Mouse (Mus musculus) T-helper 1 cell (primary cell): ENCODE results near the gene Tctex1d2.

Experiments used
- in situ Hi-C: fragments of 300-600 bp; cut with MboI, MseI; formaldehyde crosslinking; loops from one replicate; pipeline ENCODE4 v1.15.1; 2025; ENCODE audit warnings: high pct_unique_total_duplicates

Tctex1d2 gene

GRCm38 (mm10) chr16:32419517-32420483, at the start of gene Tctex1d2:
Tctex1d2 (plus strand) TSS chr16:32419702.
- in situ Hi-C loops: no loop called here

GRCm38 (mm10) chr16:32371351-32371750, 48.2 kb upstream of the Tctex1d2 start:
- in situ Hi-C loops: loop anchor here (5.0 kb wide), 1 partner anchor 334 kb away; no protein-coding TSS in a partner anchor

GRCm38 (mm10) chr16:32379575-32379974, 39.9 kb upstream of the Tctex1d2 start:
- in situ Hi-C loops: no loop called here

- in situ Hi-C loops: loop anchor here (5.0 to 10.0 kb wide), 2 partner anchors 89 to 1262 kb away; no protein-coding TSS in a partner anchor
Measured at GRCm38 (mm10) chr16:32382901-32383300, 36.6 kb upstream of the Tctex1d2 start.

- in situ Hi-C loops: loop anchor here (5.0 to 10.0 kb wide), 2 partner anchors 87 to 1260 kb away; no protein-coding TSS in a partner anchor
Measured at GRCm38 (mm10) chr16:32384885-32385284, 34.6 kb upstream of the Tctex1d2 start.

- in situ Hi-C loops: loop anchor here (10.0 kb wide), 1 partner anchor 1258 kb away; no protein-coding TSS in a partner anchor
Measured at GRCm38 (mm10) chr16:32386826-32387225, 32.7 kb upstream of the Tctex1d2 start.

- in situ Hi-C loops: loop anchor here (10.0 kb wide), 1 partner anchor 1256 kb away; no protein-coding TSS in a partner anchor
Measured at GRCm38 (mm10) chr16:32389049-32389448, 30.5 kb upstream of the Tctex1d2 start.

- in situ Hi-C loops: loop anchor here (10.0 kb wide), 1 partner anchor 1255 kb away; no protein-coding TSS in a partner anchor
Measured at GRCm38 (mm10) chr16:32389841-32390240, 29.7 kb upstream of the Tctex1d2 start.

- in situ Hi-C loops: no loop called here
Measured at GRCm38 (mm10) chr16:32390882-32391281, 28.6 kb upstream of the Tctex1d2 start.

- in situ Hi-C loops: no loop called here
Measured at GRCm38 (mm10) chr16:32395679-32396540, 23.6 kb upstream of the Tctex1d2 start.

GRCm38 (mm10) chr16:32396541-32396835, 23.0 kb upstream of the Tctex1d2 start:
- in situ Hi-C loops: no loop called here

- in situ Hi-C loops: no loop called here
Measured at GRCm38 (mm10) chr16:32398206-32398605, 21.3 kb upstream of the Tctex1d2 start.

- in situ Hi-C loops: no loop called here
Measured at GRCm38 (mm10) chr16:32400267-32400666, 19.2 kb upstream of the Tctex1d2 start, which contains the start of gene Tm4sf19. Tm4sf19 (plus strand) TSS chr16:32400506.

GRCm38 (mm10) chr16:32401335-32401965, 18.1 kb upstream of the Tctex1d2 start:
- in situ Hi-C loops: no loop called here

GRCm38 (mm10) chr16:32402818-32403217, 16.7 kb upstream of the Tctex1d2 start:
- in situ Hi-C loops: no loop called here

- in situ Hi-C loops: no loop called here
Measured at GRCm38 (mm10) chr16:32405716-32406115, 13.8 kb upstream of the Tctex1d2 start.

- in situ Hi-C loops: no loop called here
Measured at GRCm38 (mm10) chr16:32406671-32407070, 12.8 kb upstream of the Tctex1d2 start.

GRCm38 (mm10) chr16:32407730-32408129, 11.8 kb upstream of the Tctex1d2 start:
- in situ Hi-C loops: no loop called here

- in situ Hi-C loops: no loop called here
Measured at GRCm38 (mm10) chr16:32417457-32417856, 2.0 kb upstream of the Tctex1d2 start.

GRCm38 (mm10) chr16:32427506-32427905, 8.0 kb downstream of the Tctex1d2 start:
- in situ Hi-C loops: no loop called here

GRCm38 (mm10) chr16:32430474-32431046, 11.1 kb downstream of the Tctex1d2 start, which contains the start of gene Pcyt1a:
Pcyt1a (plus strand) TSS chr16:32430921.
- in situ Hi-C loops: no loop called here
